Mouse (Mus musculus) bone marrow macrophage, adult 2 months (primary cell): ENCODE data around the gene Gm43517.

Experiments
- CTCF ChIP-seq: IDR thresholded peaks from 2 replicates; pipeline ENCODE4 v1.5.1; 2012; ENCODE audit warnings: low read depth, mild to moderate bottlenecking, low read length, moderate library complexity
- POLR2A ChIP-seq: IDR thresholded peaks from 2 replicates; pipeline ENCODE4 v1.6.1; 2012; ENCODE audit warnings: mild to moderate bottlenecking, low read depth, low read length, borderline replicate concordance

DNA sequence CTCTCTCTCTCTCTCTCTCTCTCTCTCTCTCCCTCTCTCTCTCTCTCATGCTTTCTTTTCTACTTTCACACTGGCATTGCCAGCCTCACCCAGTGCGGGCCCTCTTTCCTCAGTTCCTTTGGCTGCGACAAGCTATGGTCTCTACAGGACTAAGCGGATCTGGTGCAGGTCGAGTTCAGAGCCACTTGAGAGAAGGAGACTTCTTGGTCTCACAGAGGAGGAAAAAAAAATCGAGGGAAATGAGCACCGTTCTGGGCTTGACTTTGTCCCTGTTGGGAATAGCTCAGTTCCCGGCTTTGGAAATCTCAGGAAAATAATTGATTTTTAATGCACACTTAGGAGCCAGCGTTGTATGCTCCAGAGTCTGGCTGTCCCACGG is 5.9 kb downstream of the Gm43517 start:
- TF ChIP-seq POLR2A: no peak
- no peak for TF ChIP-seq CTCF
